Mouse (Mus musculus) adrenal gland, adult 18-20 months (tissue): Measurements from ENCODE around the gene Gja1. TPM values are rescaled to one million over a fixed set of nuclear protein-coding genes. Genes with fewer than 3 reads are reported as not detected.
"Not testable (repeated sequence)": the region's sequence is repeated elsewhere in the genome, so short reads cannot be mapped to it uniquely, and the experiment has no call there.

Experiments
- DNase-seq, 2 experiments: peaks; one replicate each; pipeline ENCODE4 v3.0.0; 2021 to 2022; ENCODE audit warnings: low spot score in 2 of 2
- long read RNA-seq, 2 experiments: library from polyadenylated mRNA; stranded (forward); transcript quantifications; one replicate each; pipeline ENCODE4 v2.0.0; 2021
- total RNA-seq, 2 experiments: library from RNA; stranded (reverse); gene quantifications; 1 replicate in 1 of 2; 2 replicates in 1 of 2; pipeline ENCODE4 v1.2.3; 2021

The Gja1 gene
- 100 to 1,000 TPM; 190 to 409 TPM for total RNA-seq
- long read RNA-seq, experiment 1, transcript Gja1-201 (2 exons, 3,071 nt), result major isoform, 284 of 298 reads
- long read RNA-seq, experiment 1, partial matches to known transcripts, result 12 of 298 reads
- long read RNA-seq, experiment 1, other reads (novel, unspliced or antisense), result 1 of 298 reads
- long read RNA-seq, experiment 2, transcript Gja1-201 (2 exons, 3,071 nt), result major isoform, 888 of 1,003 reads
- long read RNA-seq, experiment 2, partial matches to known transcripts, result 105 of 1,003 reads
- long read RNA-seq, experiment 2, other reads (novel, unspliced or antisense), result 4 of 1,003 reads

DNA sequence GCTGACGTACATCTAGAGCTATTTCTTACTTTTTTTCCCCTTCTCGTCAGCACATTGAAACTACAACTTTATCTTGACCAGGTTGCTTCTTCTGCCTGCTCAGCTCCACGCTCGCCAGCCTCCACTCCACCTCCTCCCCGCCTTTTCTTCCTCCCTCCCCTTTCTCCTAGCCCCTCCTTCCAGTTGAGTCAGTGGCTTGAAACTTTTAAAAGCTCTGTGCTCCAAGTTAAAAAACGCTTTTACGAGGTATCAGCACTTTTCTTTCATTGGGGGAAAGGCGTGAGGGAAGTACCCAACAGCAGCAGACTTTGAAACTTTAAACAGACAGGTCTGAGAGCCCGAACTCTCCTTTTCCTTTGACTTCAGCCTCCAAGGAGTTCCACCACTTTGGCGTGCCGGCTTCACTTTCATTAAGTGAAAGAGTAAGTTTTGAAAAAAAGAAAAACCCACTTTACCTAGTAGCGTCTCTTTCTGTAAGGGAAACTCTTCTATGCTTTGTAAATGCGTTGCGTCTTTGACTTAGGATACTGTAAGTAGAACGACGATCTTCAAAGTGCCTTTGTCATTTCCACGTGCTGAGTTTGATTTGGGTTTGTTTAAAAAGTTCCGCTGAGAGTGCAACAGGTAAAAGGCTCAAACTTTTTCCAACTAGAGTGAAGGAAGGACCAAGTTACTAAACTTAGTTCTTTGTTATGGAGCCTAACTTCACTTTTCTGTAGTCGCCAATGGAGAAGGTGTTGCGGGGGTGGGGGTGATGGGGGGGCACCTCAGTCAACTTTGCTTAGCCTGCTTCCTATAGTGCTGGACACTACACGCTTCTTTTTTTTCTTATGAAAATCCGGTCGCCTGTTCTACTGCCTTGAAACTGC is at the start of gene Gja1:
Gja1 (plus strand) TSS at position 234 of the 869 bp plus-strand sequence.
- peak; percentile 37 to 55 for DNase-seq

DNA sequence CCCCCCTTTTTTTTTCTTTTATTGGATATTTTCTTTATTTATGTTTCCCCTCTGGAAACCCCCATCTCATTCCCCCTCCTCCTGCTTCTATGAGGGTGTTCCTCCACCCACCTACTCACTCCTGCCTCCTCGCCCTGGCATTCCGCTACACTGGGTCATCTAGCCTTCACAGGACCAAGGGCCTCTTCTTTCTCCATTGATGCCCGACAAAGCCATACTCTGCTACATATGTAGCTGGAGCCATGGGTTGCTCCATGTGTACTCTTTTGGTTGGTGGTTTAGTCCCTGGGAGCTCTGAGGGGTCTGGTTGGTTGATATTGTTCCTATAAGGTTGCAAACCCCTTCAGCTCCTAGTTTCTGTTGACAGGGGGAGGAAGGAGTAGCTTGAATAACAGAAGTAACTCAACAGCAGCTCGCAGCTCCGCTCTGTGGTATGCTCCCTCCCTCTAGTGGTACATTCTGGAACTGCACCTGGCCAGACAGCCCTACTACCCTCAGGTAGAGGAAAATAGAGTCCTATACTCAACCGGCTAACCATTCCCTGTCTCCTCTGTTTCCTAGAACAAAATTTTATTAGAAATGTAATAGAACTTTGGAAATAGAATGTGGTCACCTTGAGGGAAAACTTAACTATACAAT is 38.2 kb upstream of the Gja1 start:
- DNase-seq, result peak; percentile 83 to 86

DNA sequence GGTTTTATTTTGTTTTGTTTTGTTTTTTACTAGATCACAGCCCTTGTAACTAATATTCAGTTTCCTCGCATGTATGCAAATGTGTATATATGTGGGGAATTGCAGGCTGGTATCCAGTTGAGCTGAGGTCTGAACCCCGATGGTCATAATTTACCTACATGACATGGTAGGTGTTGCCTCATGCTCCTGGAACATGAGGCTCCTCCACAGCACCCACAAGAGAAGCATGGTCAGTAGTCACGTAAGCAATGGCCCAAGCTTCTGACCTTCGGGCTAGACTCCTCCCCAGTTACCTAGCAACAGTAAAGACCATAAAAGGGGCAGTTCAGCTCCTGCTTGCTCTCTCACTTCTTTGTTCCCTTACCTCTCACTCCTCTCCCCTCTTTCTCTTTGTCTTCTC is 16.7 kb upstream of the Gja1 start:
- no peak for DNase-seq

DNA sequence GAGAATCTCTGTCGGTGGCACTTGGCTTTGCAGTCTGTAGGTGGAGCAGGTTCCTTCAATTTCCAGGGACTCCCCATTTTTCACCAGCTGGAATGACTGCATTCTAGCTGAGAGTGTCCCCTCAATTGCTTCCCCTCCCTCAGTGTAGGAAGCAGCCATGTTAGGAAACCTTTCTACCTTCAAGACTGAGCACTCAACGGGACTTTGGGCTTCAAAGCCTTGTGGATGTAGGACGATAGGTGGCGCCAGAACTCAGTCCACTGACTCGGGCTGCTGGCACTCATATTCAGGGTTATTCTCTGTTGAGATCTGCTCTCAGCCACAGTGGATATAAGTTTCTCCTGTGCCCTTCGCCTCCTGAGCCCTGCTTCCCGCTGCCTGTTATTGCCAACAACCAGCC is 8.1 kb upstream of the Gja1 start:
- DNase-seq, result peak; percentile 69 to 72

DNA sequence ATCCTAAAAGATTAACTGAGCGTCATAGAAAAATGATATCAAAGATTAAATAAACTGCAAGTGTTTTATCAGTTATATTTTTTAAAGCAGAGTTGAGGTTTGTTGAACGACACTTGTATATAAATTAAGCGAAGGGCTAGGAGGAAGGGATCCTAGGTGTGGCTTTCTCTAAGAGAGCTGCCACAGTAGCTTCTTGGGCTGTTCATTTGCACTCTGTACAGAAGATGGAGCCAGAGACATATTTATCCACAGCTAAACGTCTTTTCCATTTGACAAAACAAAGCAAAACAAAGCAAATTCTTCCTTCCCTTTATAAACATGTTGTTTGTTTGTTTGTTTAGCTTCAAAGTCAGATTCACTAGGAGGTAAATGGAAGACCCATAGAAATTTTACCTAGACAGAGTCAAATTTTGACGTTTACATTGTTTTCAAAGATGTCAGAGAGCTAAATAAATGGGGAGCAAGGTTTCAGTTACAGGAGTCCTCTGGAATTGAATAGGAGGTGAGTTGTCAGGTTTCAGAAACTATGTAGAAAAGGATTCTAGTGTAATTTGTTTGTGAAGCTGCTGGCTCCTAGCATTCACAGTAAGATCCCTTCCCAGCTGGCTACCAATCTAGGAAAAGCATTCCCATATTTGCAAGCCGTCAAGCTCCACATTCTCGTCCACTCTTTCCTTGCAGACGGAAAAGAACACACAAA is 4.0 kb upstream of the Gja1 start:
- no peak for DNase-seq

DNA sequence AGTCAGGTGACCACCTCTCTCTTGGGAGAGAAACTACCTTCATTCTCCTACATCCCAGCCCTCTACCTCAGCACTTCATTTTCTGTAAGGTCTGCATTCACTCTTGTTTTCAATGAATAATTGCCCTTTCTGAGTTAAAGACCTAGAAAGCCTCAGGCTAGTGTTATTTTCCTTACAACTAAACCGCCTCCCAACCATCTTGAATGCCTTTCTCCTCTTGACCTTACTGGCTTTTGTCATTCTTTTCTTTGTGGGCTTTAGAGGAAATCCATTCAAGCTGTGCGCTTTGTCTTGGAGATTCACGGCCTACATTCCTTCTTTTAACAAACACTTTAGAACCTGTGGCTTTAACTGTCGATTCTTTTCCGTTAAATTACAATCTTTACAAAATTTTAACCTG is 3.0 kb upstream of the Gja1 start:
- no peak for DNase-seq

DNA sequence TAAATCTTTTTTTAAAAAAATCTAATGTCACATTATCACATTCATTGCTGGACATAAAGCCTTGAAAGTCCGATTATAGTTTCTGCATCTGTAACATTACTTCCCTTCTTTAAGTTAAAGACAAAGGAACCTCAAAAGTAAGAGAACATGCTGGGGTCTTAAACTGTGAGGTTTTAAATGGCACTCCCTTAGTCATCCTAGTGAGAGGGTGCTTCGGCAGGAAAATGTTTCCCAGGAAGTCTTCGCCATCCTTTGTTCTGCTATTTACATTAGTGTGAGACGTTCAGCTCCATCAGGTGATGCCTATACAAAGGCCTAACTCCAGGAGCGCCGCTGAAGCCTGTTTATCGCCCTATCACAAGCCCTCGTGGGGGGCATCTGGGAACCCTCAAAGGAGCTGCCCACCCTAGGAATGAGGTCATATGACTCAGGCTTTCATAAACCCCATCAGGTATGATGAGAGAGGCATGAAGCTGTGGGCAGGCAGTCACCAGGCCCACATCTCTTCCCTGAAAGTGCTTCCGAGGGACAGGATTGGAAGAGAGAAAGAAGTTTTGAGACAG is 1.1 kb upstream of the Gja1 start:
- no peak for DNase-seq

DNA sequence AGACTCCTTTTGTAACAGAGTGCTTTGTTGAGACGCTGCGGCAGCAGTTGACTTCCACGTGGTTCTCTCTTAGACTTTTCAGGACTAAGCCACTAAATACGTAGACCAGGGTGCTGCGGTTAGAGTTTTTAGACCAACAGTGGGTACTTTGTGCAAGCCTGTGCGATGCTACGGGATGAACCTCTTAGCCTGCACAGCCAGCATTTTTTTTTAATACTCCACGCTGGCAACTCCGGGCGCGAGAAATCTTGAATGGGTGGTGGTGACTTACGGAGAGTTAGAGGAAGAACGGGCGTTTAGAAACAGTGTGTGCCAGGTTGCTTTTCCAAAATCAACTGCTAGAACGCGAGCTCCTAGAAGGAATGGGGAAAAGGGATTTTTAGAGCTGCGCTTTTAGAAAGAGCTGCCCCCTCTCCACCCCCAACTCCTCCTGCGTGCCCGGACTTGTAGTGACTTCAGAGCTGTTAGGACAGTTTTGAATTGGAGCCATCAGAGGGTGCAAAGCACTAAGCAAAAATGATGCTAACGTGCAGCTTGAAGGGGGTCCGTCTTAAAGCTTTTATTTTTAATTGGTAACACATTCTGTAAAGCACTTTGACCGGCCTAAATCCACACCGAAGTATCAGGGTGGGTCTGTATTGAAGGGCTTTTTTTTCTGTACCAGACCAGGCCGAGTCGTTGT is 977 bp downstream of the Gja1 start:
- DNase-seq, result peak; percentile 20 to 26

DNA sequence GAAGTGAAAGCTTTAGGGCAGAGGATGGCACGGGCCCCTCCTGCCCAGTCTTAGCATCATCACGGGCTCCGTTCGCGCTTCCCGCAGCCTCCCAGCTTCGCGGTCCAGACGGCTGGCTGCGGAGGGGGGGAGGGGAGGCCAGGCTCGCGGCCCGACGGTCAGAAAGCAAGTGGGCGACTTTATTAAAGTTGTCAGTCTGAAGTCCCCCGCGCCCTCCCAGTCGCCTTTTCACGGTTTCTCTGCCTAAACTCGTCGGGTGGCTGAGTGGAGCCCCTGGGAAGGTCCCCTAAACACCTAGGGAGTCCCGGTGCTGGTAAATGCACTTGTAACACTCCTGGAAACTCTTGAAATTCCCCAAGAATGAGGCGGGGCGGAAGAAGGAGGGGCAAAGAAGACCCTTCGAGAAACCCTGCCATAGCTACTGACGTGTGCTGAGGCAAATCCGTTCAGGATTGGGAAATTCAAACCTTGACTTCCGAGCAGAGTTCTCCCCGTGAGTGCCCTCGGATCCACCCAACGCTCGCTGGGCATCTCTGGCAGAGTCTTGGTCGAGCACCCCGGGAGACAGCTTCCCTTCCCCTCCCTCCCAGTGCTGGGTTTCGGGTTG is 1.6 kb downstream of the Gja1 start:
- DNase-seq, result peak; percentile 40 to 46

DNA sequence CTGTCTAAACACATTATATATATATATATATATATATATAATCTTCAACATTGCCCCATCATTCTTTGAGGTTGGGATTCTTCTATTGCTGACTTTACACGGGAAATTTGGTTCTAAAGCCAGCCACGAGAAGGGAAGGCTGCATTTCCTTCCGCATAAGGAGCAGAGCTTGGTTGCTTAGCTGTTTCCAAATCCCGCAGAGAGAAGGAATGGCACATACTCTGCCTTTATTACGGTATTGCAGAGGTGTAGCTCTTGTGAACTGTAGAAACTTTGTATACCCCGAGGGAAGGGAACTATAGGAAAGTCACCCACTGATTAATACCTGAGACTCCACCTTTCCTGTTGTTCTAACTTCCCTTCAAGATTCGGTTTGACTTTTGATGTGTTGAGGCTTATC is 2.6 kb downstream of the Gja1 start:
- DNase-seq, result no peak

DNA sequence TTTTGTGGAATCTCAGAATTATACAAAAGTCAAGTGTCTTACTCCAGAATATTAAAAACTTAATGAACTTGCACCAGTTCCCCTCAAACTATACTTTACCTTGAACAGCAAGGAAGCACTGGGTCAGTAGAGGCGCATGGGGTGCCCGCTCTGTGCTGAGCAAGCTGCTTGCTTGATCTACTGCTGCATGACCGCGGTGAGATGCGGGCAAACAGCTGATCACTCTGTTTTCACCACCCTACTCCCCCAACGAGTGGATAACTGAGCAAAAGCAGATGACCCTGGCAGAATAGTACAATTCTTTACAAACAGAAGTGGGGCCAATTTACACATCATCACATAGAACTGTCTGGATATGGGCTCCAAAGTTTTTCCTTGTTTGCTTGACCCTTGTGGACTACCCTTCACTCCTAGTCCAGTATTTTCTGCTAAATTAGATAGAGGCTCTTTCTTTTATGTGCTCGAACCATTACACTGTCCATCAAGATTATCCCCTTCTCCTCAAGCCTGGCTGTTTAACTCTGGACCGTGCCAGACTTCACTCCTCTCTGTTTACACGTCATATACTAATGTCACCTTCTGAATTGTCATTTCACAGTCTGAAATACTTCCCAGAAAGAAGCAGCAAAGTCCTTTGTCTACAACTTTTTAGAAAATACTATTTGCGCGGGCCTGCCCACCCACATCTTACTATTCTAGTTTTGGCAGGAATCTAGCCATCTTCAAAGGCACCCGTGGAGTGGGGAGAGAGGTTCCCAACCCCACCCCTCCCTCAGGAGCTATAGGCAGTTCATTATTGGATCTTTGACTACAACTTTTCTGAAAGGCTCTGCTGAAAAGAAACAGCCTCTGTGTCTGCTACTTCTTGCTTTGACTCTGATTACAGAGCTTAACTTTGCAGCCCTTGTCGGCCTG is 8.3 kb downstream of the Gja1 start:
- no peak for DNase-seq

DNA sequence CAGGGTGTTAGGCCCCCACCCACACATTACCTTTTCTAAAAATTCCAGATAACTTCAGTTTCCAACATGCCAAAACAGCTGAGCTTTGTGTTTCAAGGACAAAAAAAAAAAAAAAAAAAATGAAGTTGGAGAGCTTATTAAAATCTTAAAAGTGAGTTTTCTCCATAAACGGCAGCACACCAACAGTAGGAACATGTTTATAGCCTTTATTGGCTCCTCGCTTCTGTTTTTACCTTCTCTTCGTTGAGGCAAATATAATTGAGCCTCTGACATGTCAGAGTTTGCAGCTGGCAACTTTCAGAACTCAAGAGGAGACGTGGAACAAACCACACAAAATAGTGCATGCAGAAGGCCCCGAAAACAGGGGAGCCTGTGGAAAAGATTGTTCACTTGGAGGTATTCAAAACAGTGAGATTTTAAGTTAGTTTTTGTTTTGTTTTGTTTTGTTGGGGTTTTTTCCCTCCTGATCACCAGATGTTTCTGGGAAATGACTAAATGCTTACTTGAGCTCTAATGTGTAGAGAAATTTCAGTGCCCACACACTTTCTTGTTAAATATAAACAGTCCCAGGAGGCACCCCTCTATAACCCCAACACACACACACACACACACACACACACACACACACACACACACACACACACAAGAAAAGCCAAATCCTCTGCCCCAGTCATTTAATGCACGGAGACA is 16.1 kb downstream of the Gja1 start:
- no peak for DNase-seq

DNA sequence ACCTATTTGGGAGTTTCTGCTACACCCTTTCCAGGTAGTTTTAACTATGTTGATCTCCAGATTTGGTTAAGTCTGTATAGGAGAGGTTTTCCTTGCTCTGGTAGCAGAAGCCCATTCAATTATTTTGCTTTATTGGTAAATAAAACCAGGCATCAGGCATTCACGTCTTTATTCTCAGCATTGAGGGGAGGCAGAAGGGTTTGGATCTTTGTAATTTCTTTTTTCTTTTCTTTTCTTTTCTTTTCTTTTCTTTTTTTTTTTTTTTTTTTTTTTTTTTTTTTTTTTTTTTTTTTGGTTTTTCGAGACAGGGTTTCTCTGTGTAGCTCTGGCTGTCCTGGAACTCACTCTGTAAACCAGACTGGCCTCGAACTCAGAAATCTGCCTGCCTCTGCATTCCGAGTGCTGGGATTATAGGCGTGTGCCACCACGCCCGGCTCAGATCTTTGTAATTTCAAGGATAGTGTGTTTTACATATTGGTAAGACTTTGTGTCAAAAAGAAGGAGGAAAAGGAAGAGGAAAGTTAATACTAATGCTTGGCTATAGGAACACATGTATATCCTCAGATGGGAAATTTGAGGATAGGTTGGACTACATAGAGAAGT is 16.8 kb downstream of the Gja1 start:
- DNase-seq, result not testable (repeated sequence)

DNA sequence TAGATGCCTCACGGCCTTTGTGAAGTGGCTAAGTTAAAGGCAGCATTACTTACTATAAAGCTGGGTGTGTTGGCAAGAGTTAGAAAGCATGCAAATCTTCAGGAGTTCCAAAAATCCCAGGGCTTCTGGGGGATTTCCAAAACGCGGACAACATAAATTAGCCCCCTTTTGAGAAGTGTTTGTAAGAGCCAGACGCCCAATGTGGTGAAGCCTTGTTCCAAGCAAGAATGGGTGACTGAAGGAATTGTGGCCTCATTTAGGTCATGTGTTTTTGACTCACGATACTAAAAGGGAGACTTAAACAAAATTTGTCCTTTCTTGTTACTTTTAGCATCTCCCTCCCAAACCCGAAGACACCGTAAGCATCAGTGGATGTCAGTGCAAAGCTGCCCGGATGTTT is 20.7 kb downstream of the Gja1 start:
- no peak for DNase-seq

DNA sequence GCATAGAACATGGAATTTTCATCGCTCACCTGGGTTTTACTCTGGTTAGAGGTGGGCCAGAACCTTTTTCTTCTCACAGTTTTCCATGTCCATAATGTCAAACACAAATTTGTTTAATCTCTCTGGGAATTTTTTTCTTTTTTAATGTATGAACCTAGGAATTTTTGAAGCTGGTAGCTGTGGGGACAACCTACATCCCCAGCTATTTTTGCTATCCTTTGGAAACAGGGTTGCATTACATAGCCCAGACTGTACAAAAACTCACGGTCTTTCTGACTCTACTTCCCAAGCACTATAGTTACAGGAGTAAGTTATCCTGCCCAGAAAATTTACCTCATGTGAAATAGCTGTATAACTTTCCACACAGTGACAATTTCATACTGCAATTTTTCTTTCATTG is 21.2 kb downstream of the Gja1 start:
- no peak for DNase-seq

DNA sequence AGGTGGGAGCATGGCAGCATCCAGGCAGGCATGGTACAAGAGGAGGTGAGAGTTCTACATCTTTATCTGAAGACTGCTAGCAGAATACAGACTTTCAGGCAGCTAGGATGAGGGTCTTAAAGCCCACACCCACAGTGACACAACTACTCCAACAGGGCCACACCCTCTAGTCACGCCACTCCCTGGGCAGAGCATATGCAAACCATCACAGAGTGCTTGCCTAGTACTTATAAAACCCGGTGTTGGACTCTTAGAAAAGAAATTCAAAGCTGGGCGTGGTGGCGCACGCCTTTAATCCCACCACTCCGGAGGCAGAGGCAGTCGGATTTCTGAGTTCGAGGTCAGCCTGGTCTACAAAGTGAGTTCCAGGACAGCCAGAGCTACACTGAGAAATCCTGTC is 24.3 kb downstream of the Gja1 start:
- DNase-seq, result not testable (repeated sequence)

DNA sequence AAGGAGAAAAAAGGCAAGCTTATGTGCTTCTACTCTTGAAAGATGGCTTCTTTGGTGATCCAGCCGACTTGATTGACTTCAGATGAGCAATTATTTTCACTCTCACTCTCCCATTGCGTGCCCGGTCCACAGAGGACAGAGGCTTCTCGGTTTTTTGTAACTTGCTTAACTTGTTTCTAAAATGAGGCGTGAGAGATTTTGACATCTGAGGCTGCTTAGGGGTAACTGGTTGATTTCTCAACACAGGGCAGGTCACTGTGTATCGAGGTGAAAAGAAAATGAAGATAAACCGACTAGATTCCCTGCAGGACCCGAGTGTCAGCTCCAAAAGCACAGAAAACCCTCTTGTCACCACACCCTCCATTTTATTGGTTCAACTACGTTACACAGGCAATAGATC is 28.8 kb downstream of the Gja1 start:
- no peak for DNase-seq
